Mouse (Mus musculus) ES-Bruce4 (cell line): ENCODE results near the gene Pipox. TPM values are rescaled to one million over a fixed set of nuclear protein-coding genes. Genes with fewer than 3 reads are reported as not detected.

ENCODE experiments used
- H3K27ac ChIP-seq: 2 replicates; pipeline ENCODE4 v1.5.1; 2012; ENCODE audit warnings: low read length, inconsistent platforms; ENCODE audit not compliant: insufficient read depth
- H3K27me3 ChIP-seq: 2 replicates; pipeline ENCODE4 v1.6.1; 2012; ENCODE audit warnings: mild to moderate bottlenecking, low read length, inconsistent platforms; ENCODE audit not compliant: control insufficient read depth, poor library complexity, insufficient read depth, severe bottlenecking
- H3K36me3 ChIP-seq: 2 replicates; pipeline ENCODE4 v1.6.1; 2012; ENCODE audit warnings: inconsistent platforms, mild to moderate bottlenecking, low read length, moderate library complexity; ENCODE audit not compliant: control insufficient read depth, poor library complexity, insufficient read depth, severe bottlenecking
- H3K4me1 ChIP-seq: one replicate; pipeline ENCODE4 v1.8.1; 2011; ENCODE audit warnings: low read length; ENCODE audit not compliant: control insufficient read depth, insufficient read depth
- H3K4me3 ChIP-seq: 2 replicates; pipeline ENCODE4 v1.5.1; 2011; ENCODE audit warnings: low read depth, mild to moderate bottlenecking, low read length
- H3K9ac ChIP-seq: 2 replicates; pipeline ENCODE4 v1.6.1; 2012; ENCODE audit warnings: low read depth, mild to moderate bottlenecking, inconsistent platforms; ENCODE audit not compliant: poor library complexity, severe bottlenecking
- H3K9me3 ChIP-seq: replicated peaks from 2 replicates; pipeline ENCODE4 v1.6.1; 2012; ENCODE audit warnings: mild to moderate bottlenecking, low read length, inconsistent platforms; ENCODE audit not compliant: control insufficient read depth, poor library complexity, insufficient read depth, severe bottlenecking
- CTCF ChIP-seq: IDR thresholded peaks from one replicate; pipeline ENCODE4 v1.8.1; 2011; ENCODE audit warnings: low read depth, low read length
- EP300 ChIP-seq: IDR thresholded peaks from 2 replicates; pipeline ENCODE4 v1.6.1; 2011; ENCODE audit warnings: low read depth, low read length; ENCODE audit not compliant: insufficient read depth
- POLR2A ChIP-seq: IDR thresholded peaks from one replicate; pipeline ENCODE4 v1.8.1; 2011; ENCODE audit warnings: low read length; ENCODE audit not compliant: insufficient read depth
- polyA plus RNA-seq: library from polyadenylated mRNA; stranded (reverse); fragments of >200 nt; gene quantifications from 2 replicates; pipeline ENCODE4 v1.2.4, GENCODE M21; 2011; ENCODE audit warnings: low read depth; ENCODE audit not compliant: missing spikeins, insufficient read depth, insufficient read length

Pipox gene
- polyA plus RNA-seq, 1 experiment = 14.3 TPM

DNA sequence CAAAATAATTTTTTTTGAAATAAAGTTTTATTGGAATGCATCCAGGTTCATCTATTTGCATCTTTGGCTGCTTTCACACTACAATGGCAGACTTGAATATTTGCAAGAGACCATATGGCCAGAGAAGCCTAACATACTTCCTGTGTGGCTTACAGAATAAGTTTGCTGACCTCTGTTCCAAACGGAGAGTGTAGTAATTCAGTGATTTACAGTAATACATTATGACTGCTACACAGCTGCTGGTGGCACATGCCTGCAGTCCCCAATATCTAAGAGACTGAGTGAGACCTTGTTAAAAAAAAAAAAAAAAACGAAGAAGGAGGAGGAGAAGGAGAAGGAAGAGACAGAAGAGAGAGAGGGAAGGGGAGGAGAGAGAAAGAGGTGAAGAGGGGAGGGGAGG is 4.4 kb downstream of the Pipox start:
- H3K4me1 ChIP-seq = peaks cover 19% of the 10 kb centered on the region
- no peaks in the 10 kb centered on the region for H3K27me3 ChIP-seq

GRCm38 (mm10) chr11:77888846-77889245 is 5.0 kb downstream of the Pipox start:
- H3K4me1 ChIP-seq = peaks cover 18% of the 10 kb centered on the region

More for the DNA sequence above, 4.4 kb downstream of the Pipox start:
- no peak overlapping the region for H3K9ac ChIP-seq
- no peak for TF ChIP-seq POLR2A
- no peak for TF ChIP-seq EP300
- no peak for TF ChIP-seq CTCF
- H3K27ac ChIP-seq = no peak overlapping the region
- H3K9me3 ChIP-seq = no peaks in the 10 kb centered on the region
- peaks cover 2% of the 10 kb centered on the region; the same call in 1 of the 2 replicates for H3K36me3 ChIP-seq
- H3K4me3 ChIP-seq = no peak overlapping the region

GRCm38 (mm10) chr11:77887373-77887960 is 6.4 kb downstream of the Pipox start:
- peak; percentile 85 for TF ChIP-seq EP300
- TF ChIP-seq POLR2A = no peak
- peaks cover 22% of the 10 kb centered on the region for H3K4me1 ChIP-seq
- H3K9ac ChIP-seq = peak overlapping the region; percentile 66
- H3K36me3 ChIP-seq = peaks cover 5% of the 10 kb centered on the region
- H3K4me3 ChIP-seq = 0 out of 2 replicates have a peak overlapping the region, but pooled peaks have one; percentile 14
- no peaks in the 10 kb centered on the region for H3K27me3 ChIP-seq
- peak overlapping the region; percentile 76 for H3K27ac ChIP-seq
- no peaks in the 10 kb centered on the region for H3K9me3 ChIP-seq

More at GRCm38 (mm10) chr11:77888846-77889245, 5.0 kb downstream of the Pipox start:
- Histone ChIP-seq H3K36me3 (peaks cover 2% of the 10 kb centered on the region; the same call in 1 of the 2 replicates), H3K27me3 (no peaks in the 10 kb centered on the region), H3K9ac (no peak overlapping the region), H3K27ac (no peak overlapping the region), H3K4me3 (no peak overlapping the region), H3K9me3 (no peaks in the 10 kb centered on the region)
- TF ChIP-seq POLR2A (no peak), CTCF (no peak), EP300 (no peak)

DNA sequence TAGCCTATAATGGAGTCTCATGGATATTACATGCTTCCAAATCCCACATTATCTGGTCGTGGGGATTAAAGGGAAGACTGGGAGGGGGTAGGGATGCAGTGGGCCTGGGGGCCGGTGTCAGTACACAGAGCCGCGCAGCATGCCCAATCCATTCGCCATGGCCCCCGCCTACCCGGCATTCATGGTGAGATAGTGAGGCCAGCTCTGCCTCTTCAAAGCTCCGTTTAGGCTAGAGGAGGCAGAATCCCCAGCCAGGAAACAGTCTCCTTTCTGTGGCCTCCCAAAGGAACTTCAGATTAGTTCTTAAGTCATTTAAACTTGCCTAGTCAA is 8.7 kb downstream of the Pipox start:
- H3K27ac ChIP-seq = peak overlapping the region; percentile 99
- H3K27me3 ChIP-seq = no peaks in the 10 kb centered on the region
- peaks cover 15% of the 10 kb centered on the region for H3K4me1 ChIP-seq
- H3K9me3 ChIP-seq = no peaks in the 10 kb centered on the region
- H3K4me3 ChIP-seq = peak overlapping the region; percentile 73
- H3K36me3 ChIP-seq = peaks cover 14% of the 10 kb centered on the region
- TF ChIP-seq POLR2A = no peak
- TF ChIP-seq CTCF = no peak
- no peak for TF ChIP-seq EP300
- peak overlapping the region; percentile 66 for H3K9ac ChIP-seq

- Histone ChIP-seq H3K27ac (peak overlapping the region; percentile 99), H3K9ac (peak overlapping the region; percentile 66), H3K4me3 (peak overlapping the region; percentile 73)
These were observed 9.2 kb downstream of the Pipox start for GRCm38 (mm10) chr11:77884524-77885245.

DNA sequence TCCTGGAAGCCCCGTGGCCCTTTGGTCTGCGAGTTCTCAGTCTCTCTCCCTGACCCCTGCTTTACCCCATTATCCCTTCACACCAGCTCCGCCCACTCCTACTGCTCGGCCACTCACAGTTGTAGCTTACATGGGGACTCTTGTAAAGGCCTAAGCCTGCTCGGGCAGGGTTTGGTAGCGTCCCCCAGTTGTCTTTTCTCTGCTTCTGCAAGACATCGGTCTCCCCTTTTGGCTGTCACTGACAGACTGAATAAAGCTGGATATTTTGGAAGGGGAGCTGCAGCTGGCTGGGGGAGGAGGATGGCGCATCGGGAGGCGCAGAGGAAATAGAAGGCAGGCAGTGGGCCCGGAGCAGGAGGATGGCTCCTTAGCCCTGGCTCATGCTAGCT is 17.1 kb downstream of the Pipox start:
- H3K9me3 ChIP-seq = no peaks in the 10 kb centered on the region
- peak overlapping the region; percentile 56 for H3K27ac ChIP-seq
- H3K36me3 ChIP-seq = peaks cover 4% of the 10 kb centered on the region
- peak overlapping the region; percentile 59 for H3K9ac ChIP-seq
- H3K27me3 ChIP-seq = no peaks in the 10 kb centered on the region
- H3K4me1 ChIP-seq = peaks cover 3% of the 10 kb centered on the region
- no peak for TF ChIP-seq POLR2A
- TF ChIP-seq EP300 = no peak
- no peak for TF ChIP-seq CTCF
- H3K4me3 ChIP-seq = peak overlapping the region; percentile 36

More at GRCm38 (mm10) chr11:77884524-77885245, 9.2 kb downstream of the Pipox start:
- peaks cover 14% of the 10 kb centered on the region for H3K36me3 ChIP-seq
- no peaks in the 10 kb centered on the region for H3K9me3 ChIP-seq
- TF ChIP-seq CTCF (no peak), EP300 (peak; percentile 80)
- H3K27me3 ChIP-seq = no peaks in the 10 kb centered on the region
- peaks cover 14% of the 10 kb centered on the region for H3K4me1 ChIP-seq
